Mouse (Mus musculus) megakaryocyte-erythroid progenitor cell, adult 5-6 weeks (primary cell): ENCODE results near the gene Trak1. TPM values are rescaled to one million over a fixed set of nuclear protein-coding genes. Genes with fewer than 3 reads are reported as not detected.

ENCODE experiments used
- ATAC-seq: replicated peaks from 2 replicates; pipeline ENCODE4 v1.8.0; 2016; ENCODE audit warnings: mild to moderate bottlenecking, inconsistent platforms; ENCODE audit not compliant: severe bottlenecking, poor library complexity, low FRiP score, low TSS enrichment
- total RNA-seq, 2 experiments: library from RNA; stranded (forward) in 1 of 2; stranded (reverse) in 1 of 2; fragments of 200-1000, 215-1000 nt in 1 of 2; fragments of >200 nt in 1 of 2; fragmentation: Nextera tagmentation in 1 of 2; gene quantifications; 2 replicates each; pipeline ENCODE4 v1.2.3; 2014 to 2017

Trak1 gene
- total RNA-seq, 2 experiments from 2014 or later, result 23.2 to 45.6 TPM

DNA sequence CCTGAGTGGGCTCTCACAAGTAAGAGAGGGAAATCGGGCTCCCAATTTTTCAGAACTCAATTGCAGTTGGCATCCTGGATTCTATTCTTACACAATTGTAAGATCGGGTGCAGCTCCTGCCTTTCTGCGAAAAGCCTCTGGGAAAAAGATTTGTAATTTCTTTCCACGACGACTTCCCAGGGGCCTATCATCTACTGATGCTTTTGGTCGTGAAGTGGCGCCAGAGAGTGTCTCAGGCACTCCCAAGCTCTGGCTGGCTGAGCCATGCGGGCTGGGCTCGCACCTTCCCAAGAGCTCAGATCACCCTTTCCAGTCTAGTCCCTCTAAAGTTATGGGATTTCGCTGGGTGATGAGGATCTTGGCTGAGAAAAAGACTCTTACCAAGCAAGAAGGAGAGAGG is 198.8 kb downstream of the Trak1 start:
- no peak for ATAC-seq

DNA sequence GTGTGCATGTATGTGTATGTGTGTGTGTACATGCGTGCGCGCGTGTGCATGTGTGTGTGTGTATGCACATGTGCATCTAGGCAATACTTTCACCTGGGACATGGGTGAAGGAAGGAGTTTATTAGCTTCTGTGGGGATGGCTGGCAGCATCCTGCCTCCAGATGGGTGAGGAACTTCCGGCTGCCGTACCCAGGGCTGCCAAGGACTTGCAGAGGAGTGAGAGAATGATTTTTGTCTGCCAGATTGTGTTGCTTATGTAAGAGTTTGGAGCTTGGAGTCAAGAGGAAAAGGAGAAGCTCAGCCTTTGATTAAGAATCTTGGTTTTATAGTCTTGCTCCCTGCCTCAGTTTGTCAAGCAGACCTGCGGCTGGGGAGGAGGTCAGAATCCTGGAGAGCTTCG is 208.0 kb downstream of the Trak1 start:
- no peak for ATAC-seq

DNA sequence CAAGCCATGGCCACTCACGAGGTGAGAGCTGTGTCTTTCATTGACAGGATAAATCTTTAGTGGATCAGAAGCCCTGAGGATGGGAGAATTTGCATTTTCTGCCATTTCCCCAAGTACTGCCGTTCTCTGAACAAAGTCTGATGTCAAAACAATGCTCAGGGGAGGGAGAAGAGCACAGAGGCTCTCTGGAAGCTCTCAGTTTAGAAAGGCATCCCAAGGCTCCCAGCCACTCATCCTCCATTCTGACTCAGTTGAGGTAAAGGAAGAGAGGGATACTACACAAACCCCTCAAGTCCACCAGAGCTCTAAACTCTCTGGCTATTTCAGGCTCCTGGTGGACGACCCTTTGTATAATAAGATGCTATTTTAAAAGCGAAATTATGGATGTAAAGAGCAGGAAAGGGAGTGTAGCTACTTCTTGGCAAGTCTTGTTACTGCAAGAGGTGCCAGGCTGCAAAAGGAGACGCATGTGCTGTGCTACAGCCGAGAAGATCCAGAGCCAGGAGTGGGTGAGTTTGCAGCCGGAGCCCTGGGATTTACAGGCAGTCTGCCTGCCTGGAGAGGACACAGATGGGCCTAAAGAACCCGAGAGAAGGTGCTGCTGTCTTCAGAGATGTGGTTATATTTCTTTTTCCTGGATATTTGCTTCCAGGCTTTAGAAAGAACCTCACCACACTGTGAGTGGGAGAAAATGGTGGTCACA is 209.3 kb downstream of the Trak1 start:
- no peak for ATAC-seq

DNA sequence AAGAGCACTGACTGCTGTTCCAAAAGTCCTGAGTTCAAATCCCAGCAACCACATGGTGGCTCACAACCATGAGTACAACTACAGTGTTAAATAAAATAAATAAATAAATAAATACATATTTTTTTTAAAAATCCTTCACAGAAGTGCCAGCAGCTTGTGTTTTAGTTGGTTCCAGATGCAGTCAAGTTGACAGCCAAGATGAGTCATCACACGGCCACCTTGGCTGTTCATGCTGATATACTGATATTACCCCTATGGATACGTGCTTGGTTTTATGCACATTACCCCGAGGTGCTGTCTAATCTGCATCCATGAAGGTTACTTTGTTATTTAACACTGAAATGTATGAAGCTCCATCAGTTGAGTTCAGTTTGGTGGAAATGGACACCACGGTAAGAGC is 214.6 kb downstream of the Trak1 start:
- ATAC-seq, result no peak

DNA sequence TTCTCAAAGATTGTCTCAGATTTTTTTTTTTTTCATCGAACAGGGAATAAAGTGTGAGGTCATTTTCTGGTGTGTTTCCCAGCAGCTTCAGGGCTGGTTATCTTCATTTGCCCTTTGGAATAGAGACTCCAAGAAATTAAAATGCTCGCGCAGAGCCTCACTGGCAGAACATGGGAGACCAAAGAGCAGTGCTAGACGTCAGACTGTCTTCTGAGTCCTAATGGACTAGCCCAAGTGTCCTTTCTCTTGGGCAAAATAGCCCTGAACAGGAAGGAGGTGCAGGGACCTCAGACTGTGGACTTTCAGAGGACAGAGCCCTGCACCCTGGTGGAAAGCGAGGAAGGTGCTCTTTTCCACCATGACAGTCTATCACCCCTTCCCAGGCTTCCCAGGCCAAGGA is 217.2 kb downstream of the Trak1 start:
- ATAC-seq, result no peak

DNA sequence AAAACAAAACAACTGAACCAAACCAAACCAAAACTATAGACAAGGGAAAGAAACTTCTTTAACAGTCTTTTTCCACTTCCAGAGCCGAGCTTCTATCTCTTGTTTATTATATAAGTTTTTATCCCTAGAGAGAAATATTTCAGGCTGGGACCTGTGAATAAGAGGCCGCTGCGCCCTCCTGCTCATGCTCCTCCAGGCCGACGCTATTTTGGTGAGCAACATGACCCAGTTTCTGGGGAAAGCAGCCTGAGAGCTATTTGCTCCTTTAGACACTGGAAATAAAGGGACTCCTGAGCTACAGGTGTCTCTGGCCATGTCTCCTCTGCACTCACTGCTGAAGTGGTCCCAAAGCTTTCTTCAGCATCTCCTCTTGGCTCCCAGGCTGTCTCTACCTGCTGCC is 222.7 kb downstream of the Trak1 start:
- no peak for ATAC-seq

Other genes starting within 250 kb of the Trak1 start
- gene Ulk4, start 20.3 kb upstream of the Trak1 start, total RNA-seq (2014; fragmentation: Nextera tagmentation), result 0.24 and 1.1 TPM in 2 replicates
- 2.0 and 2.7 TPM in 2 replicates for gene Ulk4, start 20.3 kb upstream of the Trak1 start, total RNA-seq (2017)
- gene Cck, start 198.2 kb downstream of the Trak1 start, total RNA-seq (2014; fragmentation: Nextera tagmentation), result not detected in 2 replicates
- not detected in 2 replicates for gene Cck, start 198.2 kb downstream of the Trak1 start, total RNA-seq (2017)